Mouse (Mus musculus) frontal cortex, postnatal 36 days (tissue): Measurements from ENCODE around the gene Bbs9.

Experiments
- DNase-seq, 2 experiments: peaks; one replicate each; pipeline ENCODE4 v3.0.0; 2022; ENCODE audit warnings: low spot score in 2 of 2

Gene Bbs9

DNA sequence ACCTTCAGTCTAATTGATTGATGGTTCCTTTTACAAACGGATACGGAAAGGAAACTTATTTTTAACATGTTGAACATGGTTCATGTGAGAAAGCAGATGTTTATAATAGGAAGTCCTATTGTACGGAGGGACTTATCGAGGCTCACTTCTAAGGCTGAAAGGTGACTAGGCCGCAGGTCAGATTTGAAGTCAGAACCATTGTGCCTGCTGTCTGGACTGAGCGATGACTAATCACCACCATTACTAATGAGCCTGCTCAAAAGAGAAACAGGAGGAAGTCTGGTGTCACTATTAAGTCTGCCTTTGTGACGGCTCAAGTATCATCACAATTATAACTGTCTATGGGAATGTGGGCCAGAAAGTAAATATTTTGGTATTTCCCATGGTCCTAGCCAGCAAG lies 325.2 kb downstream of the Bbs9 start:
- DNase-seq = no peak

DNA sequence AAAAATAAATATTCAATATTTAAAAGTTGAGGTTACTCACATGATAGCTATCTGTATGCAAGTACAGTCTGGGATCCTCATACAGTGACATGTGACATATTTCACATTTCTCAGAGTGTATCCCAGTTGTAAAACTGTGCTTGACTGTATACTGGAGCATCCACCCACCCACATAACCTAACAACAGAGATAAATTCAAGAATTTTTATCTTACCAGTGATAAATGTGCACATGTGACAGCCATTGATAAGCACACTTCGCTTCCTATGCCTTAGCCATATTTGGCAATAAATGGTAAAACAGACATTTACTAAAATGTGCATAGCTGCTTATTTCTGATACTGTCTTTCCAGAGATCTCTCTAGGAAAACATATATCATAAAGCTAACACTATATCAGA lies 330.5 kb downstream of the Bbs9 start:
- DNase-seq = no peak

DNA sequence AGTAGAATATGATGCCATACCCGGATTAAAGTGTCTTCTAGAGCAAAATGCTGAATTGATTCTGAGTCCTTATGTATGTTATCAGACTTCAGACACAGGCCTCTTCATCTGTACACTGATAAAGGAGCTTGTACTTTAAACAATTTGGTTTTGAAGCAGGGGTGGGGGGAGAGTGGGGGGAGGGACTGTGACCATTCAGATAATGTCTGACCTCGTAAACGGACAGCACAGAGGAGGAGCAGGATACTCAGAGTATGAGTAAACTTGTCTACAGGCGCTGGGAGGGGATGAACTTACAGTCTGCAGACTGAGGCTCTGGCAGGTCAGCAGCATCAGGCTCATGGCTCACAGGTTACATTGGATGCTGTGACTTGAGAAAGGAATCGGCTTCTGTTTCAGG lies 331.0 kb downstream of the Bbs9 start:
- DNase-seq = no peak

- DNase-seq = no peak
Measured at GRCm38 (mm10) chr9:22807693-22808092, 332.2 kb downstream of the Bbs9 start.

- no peak for DNase-seq
Measured at GRCm38 (mm10) chr9:22809621-22810126, 334.2 kb downstream of the Bbs9 start.

GRCm38 (mm10) chr9:22810454-22810853 lies 334.9 kb downstream of the Bbs9 start:
- no peak for DNase-seq

DNA sequence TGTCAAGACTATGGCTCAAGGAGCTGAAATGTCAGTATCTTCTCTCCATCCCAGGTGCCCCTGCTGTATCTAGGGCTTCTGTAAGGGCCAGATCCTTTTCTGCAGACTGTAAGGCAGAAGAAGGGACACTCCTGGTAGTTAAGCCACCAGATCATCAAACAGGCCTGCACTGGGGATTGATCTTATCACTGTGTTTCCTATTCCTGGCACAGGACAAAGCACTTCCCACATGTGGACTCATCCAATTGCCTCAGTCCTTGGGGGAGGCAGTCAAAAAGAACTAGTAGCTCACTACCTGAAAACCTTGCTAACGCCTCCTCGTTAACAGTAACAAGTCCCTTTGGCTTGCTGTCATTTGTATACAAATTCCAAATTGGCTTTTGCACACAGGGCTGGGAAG lies 336.4 kb downstream of the Bbs9 start:
- DNase-seq = no peak

DNA sequence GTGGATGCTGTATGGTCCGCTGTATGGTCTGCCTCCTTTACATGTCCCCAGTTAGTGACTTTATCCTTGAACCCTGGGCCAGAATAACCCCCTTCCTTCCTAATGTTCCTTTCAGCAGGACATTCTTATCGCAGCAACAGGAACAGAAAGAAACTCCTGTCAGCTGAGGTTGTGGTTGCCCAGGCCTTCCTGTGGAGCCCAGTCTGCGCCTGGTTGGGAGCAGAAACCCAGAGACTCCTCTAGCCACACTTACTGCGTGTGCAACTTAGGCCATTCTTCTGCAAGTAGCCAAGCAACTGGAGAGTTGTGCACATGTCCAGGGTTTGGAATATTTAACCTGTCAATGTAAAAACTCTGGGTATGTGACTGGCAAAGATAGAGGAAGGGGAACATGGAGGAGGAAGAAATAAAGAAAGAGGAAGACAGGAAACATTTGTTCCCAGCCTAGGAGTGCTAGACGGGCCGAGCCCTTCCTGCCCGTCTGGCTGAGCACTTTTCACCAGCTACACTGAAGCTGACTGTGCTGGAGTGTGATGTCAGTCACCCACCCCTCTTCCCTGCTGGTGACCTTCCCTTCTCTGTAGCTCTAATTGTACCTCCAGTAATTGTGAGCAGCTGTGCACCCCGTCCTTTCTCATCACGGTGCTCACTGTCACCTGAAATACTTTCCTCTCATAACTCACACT lies 339.0 kb downstream of the Bbs9 start:
- DNase-seq = no peak

DNA sequence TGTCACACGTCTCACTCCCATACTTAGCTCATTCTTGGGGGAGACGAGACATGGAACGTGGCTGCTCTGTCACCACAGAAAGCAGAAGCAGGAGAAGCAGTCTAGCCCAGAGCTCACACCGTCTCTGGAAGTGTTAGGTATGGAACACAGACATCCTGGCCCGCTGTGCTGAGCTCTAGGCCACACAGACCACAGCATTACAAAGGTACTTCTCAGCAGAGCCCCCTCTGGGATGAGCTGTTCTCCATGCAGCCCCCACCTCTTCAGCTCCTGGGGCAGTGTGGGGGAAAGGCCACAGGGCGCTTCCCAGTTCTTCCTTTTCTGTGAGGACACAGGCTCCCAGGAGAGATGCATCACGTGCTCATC lies 339.6 kb downstream of the Bbs9 start:
- no peak for DNase-seq

DNA sequence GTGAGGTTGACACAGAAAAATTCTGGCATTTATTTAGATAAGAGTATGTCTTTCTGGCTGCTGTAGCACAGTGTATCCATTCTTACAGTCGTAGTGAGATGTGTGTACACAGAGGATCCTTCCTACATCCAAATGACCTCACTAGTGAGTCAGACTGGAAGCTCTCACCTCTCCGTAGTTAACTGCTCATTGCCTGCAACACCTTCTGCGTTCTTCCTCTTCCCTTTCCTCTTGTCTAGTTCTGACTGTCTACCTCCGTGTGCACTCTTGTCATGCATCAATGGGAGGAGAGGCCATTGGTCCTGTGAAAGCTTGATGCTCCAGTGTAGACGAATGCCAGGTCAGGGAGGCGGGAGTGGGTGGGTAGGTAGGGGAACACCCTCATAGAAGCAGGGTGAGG lies 344.0 kb downstream of the Bbs9 start:
- DNase-seq = no peak

DNA sequence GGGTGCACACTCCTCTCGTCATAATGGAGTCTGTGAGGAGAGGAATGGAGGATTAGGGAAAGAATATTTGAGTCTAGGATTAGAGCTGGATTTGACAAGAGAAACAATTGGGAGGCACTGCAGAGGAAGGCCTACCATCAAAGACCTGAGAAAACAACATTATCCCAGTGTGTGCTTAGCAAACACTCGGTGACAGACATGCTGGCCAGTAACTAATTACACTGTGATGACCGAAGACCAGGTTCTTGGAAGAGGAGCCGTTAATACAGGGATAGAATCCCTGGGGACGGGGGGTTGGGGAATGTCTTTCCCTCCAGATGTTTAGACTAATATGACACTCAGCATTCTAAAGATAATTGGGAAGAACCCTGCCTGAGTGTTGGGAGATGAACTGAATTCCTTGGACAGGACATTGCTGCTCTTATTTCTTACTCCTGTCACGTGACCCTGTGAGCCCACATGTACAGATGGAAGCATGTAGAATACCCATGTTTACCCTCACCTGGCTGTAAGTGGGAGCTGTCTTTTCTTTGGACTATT lies 345.2 kb downstream of the Bbs9 start:
- no peak for DNase-seq

DNA sequence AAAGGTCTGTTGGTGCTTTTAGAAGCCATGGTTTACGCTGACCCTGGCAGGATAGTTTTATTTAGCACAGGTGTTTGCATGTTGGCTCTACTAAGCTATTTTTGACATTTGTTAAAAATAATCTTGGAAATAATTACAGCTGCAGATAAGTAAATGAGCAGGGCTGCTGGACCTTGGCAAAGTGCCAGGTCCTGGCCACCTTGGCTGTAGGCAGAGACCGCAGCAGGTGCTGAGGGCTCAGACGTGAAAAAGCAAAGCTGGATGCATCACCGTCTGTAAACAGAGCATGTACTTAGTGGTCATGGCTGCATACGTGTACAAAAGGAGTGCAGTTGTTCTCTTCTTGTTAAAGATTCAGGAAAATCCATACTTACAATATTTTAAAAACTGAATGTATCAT lies 347.3 kb downstream of the Bbs9 start:
- DNase-seq = no peak

GRCm38 (mm10) chr9:22823856-22824255 lies 348.3 kb downstream of the Bbs9 start:
- no peak for DNase-seq

DNA sequence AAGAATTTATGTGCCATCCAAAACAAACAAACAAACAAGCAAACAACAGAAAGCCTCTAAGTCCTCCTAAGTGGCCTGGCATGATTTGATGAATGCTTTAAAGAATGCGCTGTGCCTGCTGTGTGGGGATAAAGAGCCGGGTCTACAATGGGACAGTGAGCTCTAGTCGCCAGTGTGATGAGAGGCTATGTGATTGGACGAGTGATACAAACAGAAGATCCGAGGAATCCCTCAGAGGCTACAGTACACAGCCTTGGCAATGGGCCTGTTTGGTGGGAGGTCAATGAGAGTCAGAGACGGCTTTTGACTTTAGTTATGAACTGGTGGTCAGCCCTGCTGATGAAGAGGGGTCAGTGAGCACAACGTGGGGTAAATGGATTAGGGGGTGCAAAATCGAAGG lies 349.4 kb downstream of the Bbs9 start:
- no peak for DNase-seq

DNA sequence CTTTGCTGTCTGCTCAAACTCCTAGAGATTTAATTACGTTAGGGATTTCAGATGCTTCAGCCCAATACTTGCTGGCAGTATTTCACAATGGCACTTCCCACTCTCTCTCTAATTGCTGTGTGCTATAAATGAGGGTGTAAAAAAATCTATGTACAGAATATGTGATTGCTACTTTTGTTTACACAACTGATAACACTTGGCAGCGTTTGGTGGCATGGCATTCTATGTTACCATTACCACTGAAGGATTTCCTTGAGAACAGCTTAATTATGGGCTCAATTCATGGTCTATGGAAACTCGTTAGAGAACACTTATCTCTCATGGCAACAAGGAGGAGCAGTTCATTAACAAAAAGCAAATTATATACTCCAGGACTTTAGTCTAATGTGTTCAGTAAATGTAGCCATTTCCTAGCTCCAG lies 351.1 kb downstream of the Bbs9 start:
- no peak for DNase-seq

GRCm38 (mm10) chr9:22827176-22827770 lies 351.8 kb downstream of the Bbs9 start:
- DNase-seq = no peak

DNA sequence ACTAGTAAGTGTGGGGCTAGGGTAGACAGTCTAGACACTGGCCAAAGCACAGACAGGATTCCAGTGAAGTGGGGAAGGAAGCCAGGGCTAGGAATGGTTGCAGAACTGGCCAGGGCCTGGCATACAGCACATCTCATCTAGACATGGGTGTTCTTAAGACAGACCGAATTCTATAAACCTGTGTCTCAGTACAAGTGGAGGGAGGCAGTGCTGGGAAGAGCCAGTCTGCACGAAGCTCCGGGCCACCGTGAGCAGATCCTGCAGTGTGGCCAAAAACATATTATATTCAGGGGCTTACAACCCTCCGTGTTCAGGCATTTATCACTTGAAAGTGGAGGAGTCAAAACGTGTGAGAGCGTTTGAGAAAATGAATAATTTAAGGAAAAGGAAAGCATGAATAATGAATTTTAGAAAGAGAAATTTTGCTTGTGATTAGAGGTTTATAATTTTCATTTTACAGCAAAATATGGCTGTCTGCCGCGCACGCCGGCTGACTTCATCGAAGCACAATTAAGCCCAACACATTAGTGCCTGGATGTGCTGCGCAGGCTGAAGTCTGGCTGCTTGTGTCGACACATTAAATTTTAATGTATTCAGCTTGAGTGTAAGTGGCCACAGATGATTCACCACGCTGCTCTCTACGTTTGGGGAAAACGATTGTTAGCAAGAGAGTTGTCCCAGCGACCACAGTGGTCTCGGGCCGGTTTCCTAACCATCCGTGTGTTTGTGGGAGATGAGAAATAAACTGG lies 353.9 kb downstream of the Bbs9 start:
- peak in 1 of 2 experiments; percentile 13 for DNase-seq

DNA sequence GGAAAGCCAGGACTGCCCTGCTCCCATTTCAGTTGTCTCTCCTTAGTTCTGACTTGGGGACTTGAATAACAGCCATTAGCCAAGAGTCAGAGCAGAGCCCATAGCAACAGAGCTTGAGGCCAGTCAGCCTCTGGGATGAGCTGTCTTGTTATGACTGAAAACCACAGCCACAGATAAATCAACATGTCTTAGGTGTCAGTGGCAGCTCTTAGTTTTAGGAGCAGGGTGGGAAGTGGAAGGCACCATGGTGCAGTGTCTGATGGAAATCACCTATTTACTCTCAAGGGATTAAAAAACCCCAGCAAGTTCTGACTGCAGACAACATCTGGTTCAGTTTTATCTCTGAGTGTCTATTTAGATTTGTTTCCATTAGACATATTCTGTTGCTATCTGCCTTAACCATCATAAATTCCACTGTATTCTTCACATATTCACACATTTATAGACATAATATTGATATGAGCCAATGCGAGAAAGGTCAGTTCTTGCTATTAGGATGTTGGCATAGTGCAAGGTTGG lies 359.5 kb downstream of the Bbs9 start:
- DNase-seq = no peak

GRCm38 (mm10) chr9:22837000-22837399 lies 361.5 kb downstream of the Bbs9 start:
- DNase-seq = no peak

- DNase-seq = no peak
Measured at GRCm38 (mm10) chr9:22837702-22838210, 362.2 kb downstream of the Bbs9 start.

- no peak for DNase-seq
Measured at GRCm38 (mm10) chr9:22846048-22846447, 370.5 kb downstream of the Bbs9 start.

- no peak for DNase-seq
Measured at GRCm38 (mm10) chr9:22846783-22847182, 371.3 kb downstream of the Bbs9 start.
